19 mouse cellular contexts compared by ENCODE assay signal in the genomic region with DNA sequence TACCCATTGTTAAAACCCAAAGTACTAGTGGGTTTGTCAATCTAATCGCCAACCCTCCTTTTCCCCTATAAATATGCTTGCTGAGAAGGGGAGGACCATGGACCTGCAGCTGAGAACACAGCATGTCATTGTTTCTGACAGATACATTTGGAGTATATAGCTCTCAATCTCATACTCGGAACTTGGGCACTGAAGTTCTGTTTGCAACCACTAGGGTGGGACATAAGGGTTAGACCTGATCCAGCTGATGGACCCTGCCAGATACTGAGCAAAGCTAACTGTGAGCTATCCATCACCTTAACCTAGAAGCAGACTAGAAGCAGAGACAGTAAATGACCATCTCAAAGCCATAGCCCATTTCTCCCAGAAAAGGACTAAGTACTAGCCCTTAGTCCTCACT. TPM values are rescaled to one million over a fixed set of nuclear protein-coding genes. Genes with fewer than 3 reads are reported as not detected.
DNase-seq lines count a peak whose midpoint lies in the region; ATAC-seq and TF ChIP-seq lines count a peak whose summit lies in the region.
"Had no signal": no experiment of that assay in that cellular context is flagged by ENCODE, and none has a peak within 500 bp of the region (broad histone marks: within the 10 kb centered on the region; RNA-seq: fewer than 3 reads in every experiment).

No protein-coding gene starts in this region.

- H3K27ac ChIP-seq in heart, embryonic 13.5 days (replicated peaks), result peak overlapping the region; percentile 95
- H3K27ac ChIP-seq in lung, embryonic 14.5 days (ENCODE audit: low read depth), result no peak overlapping the region
- H3K27ac ChIP-seq: hindbrain, embryonic 15.5 days; limb, embryonic 12.5 days; lung, embryonic 15.5 days; midbrain, embryonic 12.5 days; neural tube, embryonic 12.5 days had no signal

- H3K9me3 ChIP-seq in heart, embryonic 13.5 days, result no peaks in the 10 kb centered on the region
- H3K9me3 ChIP-seq in lung, embryonic 14.5 days (ENCODE audit: low read depth, low read length), result no peaks in the 10 kb centered on the region
- H3K9me3 ChIP-seq in E14TG2a.4 (ENCODE audit: low read length), result no peaks in the 10 kb centered on the region
- H3K9me3 ChIP-seq: hindbrain, embryonic 15.5 days; limb, embryonic 12.5 days; lung, embryonic 15.5 days; midbrain, embryonic 12.5 days; neural tube, embryonic 12.5 days had no signal

- no peak overlapping the region for H3K4me2 ChIP-seq in heart, embryonic 13.5 days
- no peak overlapping the region for H3K4me2 ChIP-seq in lung, embryonic 14.5 days
- H3K4me2 ChIP-seq: hindbrain, embryonic 15.5 days; limb, embryonic 12.5 days; lung, embryonic 15.5 days; midbrain, embryonic 12.5 days; neural tube, embryonic 12.5 days had no signal

- ATAC-seq in heart, embryonic 13.5 days (ENCODE audit: extremely low read depth, insufficient number of reproducible peaks, low FRiP score, low TSS enrichment), result no peak
- ATAC-seq in lung, embryonic 14.5 days (ENCODE audit: insufficient read depth), result no peak

- H3K36me3 ChIP-seq in heart, embryonic 13.5 days, result peaks cover 71% of the 10 kb centered on the region
- no peaks in the 10 kb centered on the region for H3K36me3 ChIP-seq in lung, embryonic 14.5 days (ENCODE audit: insufficient read depth)
- no peaks in the 10 kb centered on the region for H3K36me3 ChIP-seq in E14TG2a.4 (ENCODE audit: insufficient read depth, low read length)
- H3K36me3 ChIP-seq: hindbrain, embryonic 15.5 days; limb, embryonic 12.5 days; lung, embryonic 15.5 days; midbrain, embryonic 12.5 days; neural tube, embryonic 12.5 days had no signal

- H3K4me3 ChIP-seq in heart, embryonic 13.5 days, result no peak overlapping the region
- no peak overlapping the region for H3K4me3 ChIP-seq in lung, embryonic 14.5 days (ENCODE audit: low read depth, low read length)
- no peak overlapping the region for H3K4me3 ChIP-seq in E14TG2a.4 (replicated peaks; ENCODE audit: low read length)
- H3K4me3 ChIP-seq: hindbrain, embryonic 15.5 days; limb, embryonic 12.5 days; lung, embryonic 15.5 days; midbrain, embryonic 12.5 days; neural tube, embryonic 12.5 days had no signal

- peak; percentile 41 for TF ChIP-seq CTCF in lung, embryonic 14.5 days (IDR thresholded peaks at IDR 0.05; ENCODE audit: low read depth)
- peak; percentile 16; the same call in 1 of the 2 replicates for TF ChIP-seq CTCF in E14TG2a.4 (conservative IDR thresholded peaks at IDR 0.05; ENCODE audit: low read length)

- no peaks in the 10 kb centered on the region for H3K27me3 ChIP-seq in heart, embryonic 13.5 days (replicated peaks)
- H3K27me3 ChIP-seq in lung, embryonic 14.5 days (ENCODE audit: insufficient read depth, low read length), result no peaks in the 10 kb centered on the region
- no peaks in the 10 kb centered on the region for H3K27me3 ChIP-seq in E14TG2a.4 (ENCODE audit: insufficient read depth, low read length)
- H3K27me3 ChIP-seq: limb, embryonic 12.5 days; lung, embryonic 15.5 days had no signal

- WGBS in heart, embryonic 13.5 days, result 46% methylated on average over 2 of the region's 2 CpGs
- 66% methylated on average over 2 of the region's 2 CpGs for WGBS in lung, embryonic 14.5 days

- no peak for DNase-seq in heart, postnatal 25 days (ENCODE audit: low spot score)
- DNase-seq in lung, embryonic 14.5 days, result no peak
- DNase-seq in lung, postnatal 36 days, result no peak
- peak; percentile 14 for DNase-seq in induced T-regulatory cell, adult 2 months (ENCODE audit: low read depth)
- no peak for DNase-seq in embryo, embryonic 9.5 days (ENCODE audit: extremely low spot score)
- no peak for DNase-seq in gastrocnemius, postnatal 4 days (ENCODE audit: low spot score in 2 of 2)
- DNase-seq: adrenal gland, postnatal 36 days; cerebellum, adult 11 months; gastrocnemius, postnatal 36 days; kidney, postnatal 14 days; layer of hippocampus, postnatal 36 days; thymus, postnatal 25 days had no signal

- 0 out of 2 replicates have a peak overlapping the region, but pooled peaks have one; percentile 68 for H3K9ac ChIP-seq in heart, embryonic 13.5 days
- H3K9ac ChIP-seq in lung, embryonic 14.5 days, result no peak overlapping the region
- H3K9ac ChIP-seq: hindbrain, embryonic 15.5 days; limb, embryonic 12.5 days; lung, embryonic 15.5 days; midbrain, embryonic 12.5 days; neural tube, embryonic 12.5 days had no signal

- intact Hi-C loops in heart, postnatal 25 days (cut with DNase I), result loop anchor here (5.0 kb wide), 1 partner anchor 39 kb away; no protein-coding TSS in a partner anchor

- peaks cover 96% of the 10 kb centered on the region for H3K4me1 ChIP-seq in heart, embryonic 13.5 days
- 0 out of 2 replicates have a peak, but pooled peaks cover 3% of the 10 kb centered on the region for H3K4me1 ChIP-seq in lung, embryonic 14.5 days (ENCODE audit: insufficient read depth)
- H3K4me1 ChIP-seq in E14TG2a.4 (replicated peaks; ENCODE audit: low read depth, low read length), result peaks cover 19% of the 10 kb centered on the region
- H3K4me1 ChIP-seq: limb, embryonic 12.5 days; lung, embryonic 15.5 days had no signal

RNA-seq across cellular contexts. Expression of a gene that starts 9.4 kb away (rescaled TPM):
- 1,256 and 1,437 TPM in 2 replicates for polyA plus RNA-seq in heart, embryonic 13.5 days (2015; fragmentation: Nextera tagmentation; extraction: Ambion mirVana)
- total RNA-seq in heart, postnatal 25 days (2021), result 1,000 to 10,000 TPM; 2,113 to 2,237 TPM
- 1.9 and 31.7 TPM in 2 replicates for polyA plus RNA-seq in lung, embryonic 14.5 days (2014; fragmentation: Nextera tagmentation; extraction: Ambion mirVana)
- total RNA-seq in gastrocnemius, postnatal 4 days (2021), result 100 to 1,000 TPM; 274 to 301 TPM
- total RNA-seq: adrenal gland, postnatal 36 days; layer of hippocampus, postnatal 36 days had no signal

RNA-seq across cellular contexts. Expression of a gene that starts 43.0 kb away (rescaled TPM):
- 18.6 and 19.9 TPM in 2 replicates for polyA plus RNA-seq in heart, embryonic 13.5 days (2015; fragmentation: Nextera tagmentation; extraction: Ambion mirVana)
- under 1 TPM; 0.75 to 0.87 TPM for total RNA-seq in heart, postnatal 25 days (2021)
- 26.0 and 27.8 TPM in 2 replicates for polyA plus RNA-seq in lung, embryonic 14.5 days (2014; fragmentation: Nextera tagmentation; extraction: Ambion mirVana)
- 10 to 100 TPM; 11.7 to 12.8 TPM for total RNA-seq in gastrocnemius, postnatal 4 days (2021)

RNA-seq across cellular contexts. Expression of a gene that starts 49.6 kb away (rescaled TPM):
- 31.1 and 32.5 TPM in 2 replicates for polyA plus RNA-seq in heart, embryonic 13.5 days (2015; fragmentation: Nextera tagmentation; extraction: Ambion mirVana)
- 10 to 100 TPM; 11.0 to 12.9 TPM for total RNA-seq in heart, postnatal 25 days (2021)
- polyA plus RNA-seq in lung, embryonic 14.5 days (2014; fragmentation: Nextera tagmentation; extraction: Ambion mirVana), result 36.2 and 40.8 TPM in 2 replicates
- 10 to 100 TPM in 1 of 2 experiments, 1 to 10 TPM in 1; 9.3 to 10.1 TPM for total RNA-seq in gastrocnemius, postnatal 4 days (2021)

Comparison
In these comparisons a context has a peak if more than half of its experiments do, and no peak if none do; other contexts are left out.
1. RNA of a gene that starts 9.4 kb away (total RNA-seq): 2,113 to 2,237 TPM in heart, postnatal 25 days; 274 to 301 TPM in gastrocnemius, postnatal 4 days; every median in the first group is over 4 times any median in the second.
2. RNA of a gene that starts 43.0 kb away (total RNA-seq): 11.7 to 12.8 TPM in gastrocnemius, postnatal 4 days; 0.75 to 0.87 TPM in heart, postnatal 25 days; every median in the first group is over 4 times any median in the second.